Mouse (Mus musculus) spleen, adult 2 months (tissue): Measurements from ENCODE around the gene Ppp1r9b.
A peak's percentile ranks its signal among the peaks of the same experiment; 100 is the strongest.

ENCODE experiments used
- CTCF ChIP-seq: fragments of 200-500 bp; IDR thresholded peaks from 2 replicates; pipeline ENCODE4 v1.5.1; 2011; ENCODE audit warnings: mild to moderate bottlenecking, inconsistent platforms; ENCODE audit not compliant: insufficient read depth, insufficient read length, insufficient replicate concordance; ENCODE audit errors: extremely low read depth
- POLR2A ChIP-seq: fragments of 200-500 bp; IDR thresholded peaks from 2 replicates; pipeline ENCODE4 v1.6.1; 2011; ENCODE audit warnings: low read depth, low read length, inconsistent platforms

GRCm38 (mm10) chr11:94989562-94990017 lies 1.2 kb upstream of the Ppp1r9b start:
- 0 out of 2 replicates have a peak, but pooled peaks have one; percentile 4 for TF ChIP-seq CTCF
- peak; percentile 13 for TF ChIP-seq POLR2A
